Mouse (Mus musculus): Measurements from ENCODE around the gene Mgst3. TPM values are rescaled to one million over a fixed set of nuclear protein-coding genes. Genes with fewer than 3 reads are reported as not detected.

Mgst3 gene
- polyA plus RNA-seq, 1 experiment from 2014 or later, result 124 TPM

GRCm38 (mm10) chr1:167342831-167343230 is 50.8 kb downstream of the Mgst3 start:
- H3K36me3 ChIP-seq (ENCODE audit: control insufficient read depth, insufficient read depth, low read length), result no peaks in the 10 kb centered on the region
- 92% methylated on average over 10 of the region's 10 CpGs for WGBS
- no peak overlapping the region for H3K27ac ChIP-seq (replicated peaks; ENCODE audit: low read depth, low read length)
- no peak overlapping the region for H3K9ac ChIP-seq (replicated peaks; ENCODE audit: low read length)
- no peaks in the 10 kb centered on the region for H3K4me1 ChIP-seq (ENCODE audit: control insufficient read depth, insufficient read depth, low read length)
- H3K4me2 ChIP-seq (ENCODE audit: low read length), result no peak overlapping the region
- H3K4me3 ChIP-seq (replicated peaks; ENCODE audit: low read depth, low read length), result no peak overlapping the region
- H3K9me3 ChIP-seq (ENCODE audit: control insufficient read depth, low read length), result no peaks in the 10 kb centered on the region
- no peak for ATAC-seq (ENCODE audit: low FRiP score, low TSS enrichment)
- H3K27me3 ChIP-seq (ENCODE audit: control insufficient read depth, insufficient read depth, low read length), result peaks cover 6% of the 10 kb centered on the region
- no peak for DNase-seq

DNA sequence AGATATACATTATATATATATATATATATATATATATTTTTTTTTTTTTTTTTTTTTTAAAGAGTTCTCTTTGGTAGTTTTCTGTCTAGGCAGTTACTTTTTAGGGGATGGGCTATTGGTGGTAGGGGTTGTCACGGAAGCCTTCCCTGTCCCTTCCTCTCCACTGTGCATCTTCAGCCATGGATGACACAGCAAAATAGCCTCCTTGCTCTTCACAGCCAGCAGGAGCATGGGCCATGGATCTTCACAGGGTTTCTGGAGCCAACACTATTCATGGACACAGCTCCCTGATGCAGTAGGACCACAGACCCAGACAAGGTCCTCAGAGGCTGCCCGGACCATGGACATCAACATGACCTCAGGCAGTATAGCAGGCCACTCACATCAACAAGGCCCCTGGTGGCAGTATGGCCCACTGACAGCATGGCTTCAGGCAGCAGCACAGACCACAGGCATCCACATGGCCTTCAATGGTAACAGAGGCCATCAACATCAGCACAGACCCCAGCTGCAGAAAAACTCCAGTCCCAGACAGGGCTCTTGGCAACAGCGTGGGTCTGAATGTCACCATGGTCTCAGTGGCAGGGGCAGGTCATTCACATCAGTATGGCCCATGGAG is 52.6 kb downstream of the Mgst3 start:
- Histone ChIP-seq H3K4me3 (replicated peaks; ENCODE audit: low read depth, low read length) (no peak overlapping the region), H3K27me3 (ENCODE audit: control insufficient read depth, insufficient read depth, low read length) (peaks cover 6% of the 10 kb centered on the region), H3K9ac (replicated peaks; ENCODE audit: low read length) (no peak overlapping the region), H3K9me3 (ENCODE audit: control insufficient read depth, low read length) (no peaks in the 10 kb centered on the region), H3K27ac (replicated peaks; ENCODE audit: low read depth, low read length) (no peak overlapping the region), H3K36me3 (ENCODE audit: control insufficient read depth, insufficient read depth, low read length) (no peaks in the 10 kb centered on the region), H3K4me1 (ENCODE audit: control insufficient read depth, insufficient read depth, low read length) (no peaks in the 10 kb centered on the region), H3K4me2 (ENCODE audit: low read length) (peak overlapping the region; percentile 68; the same call in 1 of the 2 replicates)
- no peak for DNase-seq
- WGBS, result 99% methylated on average over 3 of the region's 3 CpGs
- ATAC-seq (ENCODE audit: low FRiP score, low TSS enrichment), result no peak

- no peaks in the 10 kb centered on the region for H3K9me3 ChIP-seq (ENCODE audit: control insufficient read depth, low read length)
- H3K9ac ChIP-seq (replicated peaks; ENCODE audit: low read length), result peak overlapping the region; percentile 57; the same call in 1 of the 2 replicates
- no peak overlapping the region for H3K27ac ChIP-seq (replicated peaks; ENCODE audit: low read depth, low read length)
- peaks cover 6% of the 10 kb centered on the region for H3K27me3 ChIP-seq (ENCODE audit: control insufficient read depth, insufficient read depth, low read length)
- 3% methylated on average over 47 of the region's 47 CpGs for WGBS
- peak overlapping the region; percentile 68 for H3K4me2 ChIP-seq (ENCODE audit: low read length)
- DNase-seq (peak; percentile 35), ATAC-seq (ENCODE audit: low FRiP score, low TSS enrichment) (0 out of 2 replicates have a peak, but pooled peaks have one; percentile 37)
- H3K4me3 ChIP-seq (replicated peaks; ENCODE audit: low read depth, low read length), result peak overlapping the region; percentile 39
- no peaks in the 10 kb centered on the region for H3K36me3 ChIP-seq (ENCODE audit: control insufficient read depth, insufficient read depth, low read length)
- no peaks in the 10 kb centered on the region for H3K4me1 ChIP-seq (ENCODE audit: control insufficient read depth, insufficient read depth, low read length)
These were observed 53.4 kb downstream of the Mgst3 start for GRCm38 (mm10) chr1:167340111-167340787.

DNA sequence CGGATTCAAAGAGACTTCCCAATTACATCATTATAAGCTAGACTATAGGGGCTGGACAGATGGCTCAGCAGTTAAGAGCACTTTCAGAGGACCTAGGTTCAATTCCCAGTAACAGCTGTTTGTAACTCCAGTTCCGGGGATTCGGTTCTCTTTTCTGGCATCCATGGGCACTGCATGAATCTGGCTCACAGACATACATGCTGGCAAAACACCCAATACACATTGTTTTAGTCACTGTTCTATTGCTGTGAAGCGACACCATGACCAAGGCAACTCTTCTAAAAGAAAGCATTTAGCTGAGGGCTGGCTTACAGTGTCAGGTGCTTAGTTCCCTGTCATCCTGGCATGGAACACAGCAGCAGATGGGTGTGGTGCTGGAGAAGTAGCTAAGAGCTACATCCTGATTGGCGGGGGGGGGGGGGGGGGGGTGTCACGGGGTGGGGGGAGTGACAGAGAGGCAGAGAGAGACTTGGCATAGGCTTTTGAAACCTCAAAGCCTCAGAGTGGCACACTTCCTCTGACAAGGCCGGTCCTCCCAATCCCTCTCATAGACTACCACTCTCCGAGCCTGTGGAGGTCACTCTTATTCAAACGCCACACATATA is 54.4 kb downstream of the Mgst3 start:
- Histone ChIP-seq H3K9ac (replicated peaks; ENCODE audit: low read length) (no peak overlapping the region), H3K27ac (replicated peaks; ENCODE audit: low read depth, low read length) (no peak overlapping the region), H3K9me3 (ENCODE audit: control insufficient read depth, low read length) (no peaks in the 10 kb centered on the region), H3K36me3 (ENCODE audit: control insufficient read depth, insufficient read depth, low read length) (no peaks in the 10 kb centered on the region), H3K4me1 (ENCODE audit: control insufficient read depth, insufficient read depth, low read length) (no peaks in the 10 kb centered on the region), H3K4me2 (ENCODE audit: low read length) (no peak overlapping the region), H3K27me3 (ENCODE audit: control insufficient read depth, insufficient read depth, low read length) (peaks cover 6% of the 10 kb centered on the region), H3K4me3 (replicated peaks; ENCODE audit: low read depth, low read length) (no peak overlapping the region)
- DNase-seq, result no peak
- ATAC-seq (ENCODE audit: low FRiP score, low TSS enrichment), result no peak
- WGBS, result 79% methylated on average over 7 of the region's 9 CpGs

DNA sequence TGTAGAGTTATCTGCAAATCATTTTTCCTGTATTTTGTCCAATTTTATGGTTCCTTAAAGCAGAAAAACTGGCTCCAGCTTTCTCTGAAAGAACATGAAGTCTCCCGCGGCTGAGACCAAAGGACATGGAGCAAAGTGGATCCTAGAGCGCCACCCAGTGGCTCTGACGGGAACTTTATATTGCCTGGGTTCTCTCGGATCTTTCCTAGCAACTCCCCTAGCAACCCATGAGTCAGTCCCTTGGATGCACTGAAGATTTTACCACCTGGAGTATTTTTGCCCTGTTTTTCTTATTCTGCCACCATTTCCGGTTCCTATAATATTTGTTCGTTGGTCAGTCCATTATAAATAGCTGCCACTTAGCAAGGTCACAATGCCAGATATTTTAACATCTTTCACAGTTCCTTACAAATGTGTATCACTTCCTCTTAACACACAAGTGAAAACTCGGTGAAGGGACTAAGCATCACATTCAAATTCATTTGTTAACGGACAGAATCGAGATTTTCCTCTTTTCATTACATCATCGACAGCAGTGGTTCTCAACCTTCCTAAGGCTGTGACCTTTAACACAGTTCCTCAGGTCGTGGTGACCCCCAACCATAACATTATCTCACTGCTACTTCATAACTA is 56.1 kb downstream of the Mgst3 start:
- Histone ChIP-seq H3K9me3 (ENCODE audit: control insufficient read depth, low read length) (no peaks in the 10 kb centered on the region), H3K9ac (replicated peaks; ENCODE audit: low read length) (no peak overlapping the region), H3K4me1 (ENCODE audit: control insufficient read depth, insufficient read depth, low read length) (no peaks in the 10 kb centered on the region), H3K27ac (replicated peaks; ENCODE audit: low read depth, low read length) (no peak overlapping the region), H3K4me2 (ENCODE audit: low read length) (no peak overlapping the region), H3K36me3 (ENCODE audit: control insufficient read depth, insufficient read depth, low read length) (peaks cover 11% of the 10 kb centered on the region), H3K27me3 (ENCODE audit: control insufficient read depth, insufficient read depth, low read length) (peaks cover 6% of the 10 kb centered on the region), H3K4me3 (replicated peaks; ENCODE audit: low read depth, low read length) (no peak overlapping the region)
- ATAC-seq (ENCODE audit: low FRiP score, low TSS enrichment) (peak; percentile 59; the same call in 1 of the 2 replicates), DNase-seq (peak; percentile 92)
- 22% methylated on average over 12 of the region's 12 CpGs for WGBS

GRCm38 (mm10) chr1:167336398-167336797 is 57.2 kb downstream of the Mgst3 start:
- Histone ChIP-seq H3K9ac (replicated peaks; ENCODE audit: low read length) (no peak overlapping the region), H3K4me3 (replicated peaks; ENCODE audit: low read depth, low read length) (no peak overlapping the region), H3K36me3 (ENCODE audit: control insufficient read depth, insufficient read depth, low read length) (peaks cover 22% of the 10 kb centered on the region), H3K27me3 (ENCODE audit: control insufficient read depth, insufficient read depth, low read length) (peaks cover 5% of the 10 kb centered on the region), H3K4me2 (ENCODE audit: low read length) (no peak overlapping the region), H3K4me1 (ENCODE audit: control insufficient read depth, insufficient read depth, low read length) (no peaks in the 10 kb centered on the region), H3K9me3 (ENCODE audit: control insufficient read depth, low read length) (no peaks in the 10 kb centered on the region), H3K27ac (replicated peaks; ENCODE audit: low read depth, low read length) (no peak overlapping the region)
- WGBS, result 88% methylated on average over 3 of the region's 3 CpGs
- no peak for DNase-seq
- ATAC-seq (ENCODE audit: low FRiP score, low TSS enrichment), result no peak

- peaks cover 59% of the 10 kb centered on the region for H3K36me3 ChIP-seq (ENCODE audit: control insufficient read depth, insufficient read depth, low read length)
- no peak overlapping the region for H3K9ac ChIP-seq (replicated peaks; ENCODE audit: low read length)
- ATAC-seq (ENCODE audit: low FRiP score, low TSS enrichment), result no peak
- no peaks in the 10 kb centered on the region for H3K4me1 ChIP-seq (ENCODE audit: control insufficient read depth, insufficient read depth, low read length)
- H3K4me3 ChIP-seq (replicated peaks; ENCODE audit: low read depth, low read length), result no peak overlapping the region
- no peaks in the 10 kb centered on the region for H3K27me3 ChIP-seq (ENCODE audit: control insufficient read depth, insufficient read depth, low read length)
- WGBS, result 93% methylated on average over 8 of the region's 8 CpGs
- H3K4me2 ChIP-seq (ENCODE audit: low read length), result no peak overlapping the region
- no peak overlapping the region for H3K27ac ChIP-seq (replicated peaks; ENCODE audit: low read depth, low read length)
- H3K9me3 ChIP-seq (ENCODE audit: control insufficient read depth, low read length), result no peaks in the 10 kb centered on the region
- no peak for DNase-seq
These were observed 62.5 kb downstream of the Mgst3 start for GRCm38 (mm10) chr1:167331106-167331505.

- Histone ChIP-seq H3K27ac (replicated peaks; ENCODE audit: low read depth, low read length) (no peak overlapping the region), H3K27me3 (ENCODE audit: control insufficient read depth, insufficient read depth, low read length) (no peaks in the 10 kb centered on the region), H3K9ac (replicated peaks; ENCODE audit: low read length) (no peak overlapping the region), H3K36me3 (ENCODE audit: control insufficient read depth, insufficient read depth, low read length) (peaks cover 72% of the 10 kb centered on the region), H3K9me3 (ENCODE audit: control insufficient read depth, low read length) (no peaks in the 10 kb centered on the region), H3K4me1 (ENCODE audit: control insufficient read depth, insufficient read depth, low read length) (no peaks in the 10 kb centered on the region), H3K4me2 (ENCODE audit: low read length) (no peak overlapping the region), H3K4me3 (replicated peaks; ENCODE audit: low read depth, low read length) (no peak overlapping the region)
- ATAC-seq (ENCODE audit: low FRiP score, low TSS enrichment) (no peak), DNase-seq (no peak)
- WGBS, result 86% methylated on average over 6 of the region's 6 CpGs
These were observed 64.9 kb downstream of the Mgst3 start for GRCm38 (mm10) chr1:167328776-167329175.

Measured in midbrain, embryonic 14.5 days (tissue).